Mouse (Mus musculus): ENCODE results near the gene Nup43.

Gene Nup43

DNA sequence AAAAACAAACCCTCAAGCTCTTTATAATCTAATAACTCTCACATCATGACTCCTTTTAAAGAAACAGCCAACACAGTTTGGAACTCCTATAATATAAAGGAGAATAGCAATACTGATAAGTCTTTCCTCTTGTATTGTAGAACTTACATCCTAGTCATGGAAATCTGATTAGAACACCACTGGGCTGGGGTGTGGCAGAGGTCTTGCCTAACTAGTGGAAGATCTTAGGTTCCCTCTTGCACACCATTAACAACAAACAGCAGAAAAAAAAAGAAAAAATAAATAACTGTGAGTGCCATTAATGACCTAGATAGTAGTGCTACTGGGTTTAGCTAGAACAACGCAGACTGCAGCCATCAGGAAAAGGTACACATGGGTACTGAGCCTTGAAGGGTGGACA lies 2.4 kb upstream of the Nup43 start:
- TF ChIP-seq GATA4 (IDR thresholded peaks at IDR 0.05; ENCODE audit: insufficient replicate concordance, low read length), result no peak

GRCm38 (mm10) chr10:7673673-7674072 lies 6.4 kb downstream of the Nup43 start:
- no peak for TF ChIP-seq GATA4 (IDR thresholded peaks at IDR 0.05; ENCODE audit: insufficient replicate concordance, low read length)

GRCm38 (mm10) chr10:7680731-7681301 lies 13.5 kb downstream of the Nup43 start, which contains the start of the genes Pcmt1 and Lats1:
TSS of gene Pcmt1 (minus strand) at chr10:7681136.
TSS of gene Lats1 (plus strand) at chr10:7681214.
- peak; percentile 28; the same call in 1 of the 2 replicates for TF ChIP-seq GATA4 (IDR thresholded peaks at IDR 0.05; ENCODE audit: insufficient replicate concordance, low read length)

- no peak for TF ChIP-seq GATA4 (IDR thresholded peaks at IDR 0.05; ENCODE audit: insufficient replicate concordance, low read length)
These were observed 14.2 kb downstream of the Nup43 start for GRCm38 (mm10) chr10:7681343-7682025.

- TF ChIP-seq GATA4 (IDR thresholded peaks at IDR 0.05; ENCODE audit: insufficient replicate concordance, low read length), result no peak
These were observed 14.9 kb downstream of the Nup43 start for GRCm38 (mm10) chr10:7682249-7682648.

DNA sequence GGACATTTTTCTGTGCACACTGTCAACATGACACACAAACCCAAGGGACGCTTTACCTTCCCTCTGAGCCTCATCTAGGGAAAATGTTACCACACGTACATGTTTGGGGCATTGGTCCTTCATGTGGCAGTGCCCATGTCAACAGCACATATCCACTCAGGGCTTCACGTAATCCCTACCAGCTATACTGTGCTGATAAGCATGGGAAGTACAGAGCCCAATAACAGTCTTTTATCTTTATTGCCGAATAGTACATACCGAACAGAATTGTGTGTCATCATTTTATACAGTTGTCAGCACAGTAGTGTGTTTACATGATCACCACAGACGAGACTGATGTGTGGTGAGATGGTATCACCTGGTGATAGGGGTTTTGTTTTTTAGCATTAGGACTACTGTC lies 19.6 kb downstream of the Nup43 start:
- no peak for TF ChIP-seq GATA4 (IDR thresholded peaks at IDR 0.05; ENCODE audit: insufficient replicate concordance, low read length)

DNA sequence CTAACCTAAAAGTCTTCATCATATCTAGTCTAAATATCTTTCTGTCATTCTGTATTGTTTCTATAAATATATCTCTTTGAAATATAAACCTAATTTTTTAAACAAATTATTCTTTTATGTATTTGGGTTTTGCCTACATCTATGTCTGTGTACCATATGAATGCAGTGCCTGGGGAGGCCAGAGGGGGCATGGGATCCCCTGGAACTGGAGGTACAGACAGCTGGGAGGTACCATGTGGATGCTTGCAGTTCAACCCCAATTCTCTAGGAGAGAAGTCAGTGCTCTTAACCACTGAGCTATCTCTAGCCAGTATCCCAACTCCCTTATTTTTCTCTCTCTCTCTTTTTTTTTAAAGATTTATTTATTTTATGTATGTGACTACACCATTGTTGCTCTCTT lies 28.0 kb downstream of the Nup43 start:
- TF ChIP-seq GATA4 (IDR thresholded peaks at IDR 0.05; ENCODE audit: insufficient replicate concordance, low read length), result no peak

DNA sequence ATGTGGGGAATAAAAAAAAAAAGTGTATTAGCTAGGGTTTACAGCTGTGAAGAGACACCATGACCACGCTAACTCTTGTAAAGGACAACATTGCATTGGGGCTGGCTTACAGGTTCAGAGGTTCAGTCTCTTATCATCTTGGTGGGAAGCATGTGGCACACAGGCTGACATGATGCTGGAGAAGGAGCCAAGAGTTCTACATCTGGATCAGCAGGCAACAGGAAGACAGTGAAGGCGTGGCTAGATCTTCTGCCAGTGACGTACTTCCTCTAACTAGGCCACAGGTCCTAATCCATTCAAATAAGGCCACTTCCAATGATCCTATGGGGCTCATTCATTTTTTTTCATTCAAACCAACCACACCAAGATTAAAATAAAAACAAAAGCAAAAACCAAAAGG lies 32.8 kb downstream of the Nup43 start:
- TF ChIP-seq GATA4 (IDR thresholded peaks at IDR 0.05; ENCODE audit: insufficient replicate concordance, low read length), result no peak

GRCm38 (mm10) chr10:7702586-7702985 lies 35.3 kb downstream of the Nup43 start:
- no peak for TF ChIP-seq GATA4 (IDR thresholded peaks at IDR 0.05; ENCODE audit: insufficient replicate concordance, low read length)

DNA sequence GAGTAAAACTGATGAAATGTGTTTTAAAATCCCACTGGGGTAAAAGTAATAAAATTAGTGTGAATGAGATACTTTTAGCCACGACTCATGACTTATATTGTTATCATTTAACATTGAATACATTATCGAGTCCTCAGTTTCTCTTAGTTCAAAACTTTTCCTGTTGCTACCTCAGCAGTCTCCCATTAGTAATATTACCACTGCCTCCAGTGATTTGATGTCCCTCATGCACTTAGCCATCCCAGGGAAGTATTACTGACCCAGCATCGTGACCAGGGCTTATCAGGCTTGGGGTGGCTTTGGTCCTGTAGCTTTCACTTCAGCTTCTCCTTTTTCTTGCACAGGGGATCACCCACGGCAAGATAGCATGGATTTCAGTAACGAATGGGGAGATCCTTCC lies 42.8 kb downstream of the Nup43 start:
- no peak for TF ChIP-seq GATA4 (IDR thresholded peaks at IDR 0.05; ENCODE audit: insufficient replicate concordance, low read length)

DNA sequence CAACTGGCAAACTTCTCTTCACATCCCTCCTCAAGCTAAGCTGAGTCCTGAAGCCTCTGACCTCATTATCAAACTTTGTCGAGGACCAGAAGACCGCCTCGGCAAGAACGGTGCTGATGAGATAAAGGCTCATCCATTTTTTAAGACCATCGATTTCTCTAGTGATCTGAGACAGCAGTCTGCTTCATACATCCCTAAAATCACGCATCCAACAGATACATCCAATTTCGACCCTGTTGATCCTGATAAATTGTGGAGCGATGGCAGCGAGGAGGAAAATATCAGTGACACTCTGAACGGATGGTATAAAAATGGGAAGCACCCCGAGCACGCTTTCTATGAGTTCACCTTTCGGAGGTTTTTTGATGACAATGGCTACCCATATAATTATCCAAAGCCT lies 45.2 kb downstream of the Nup43 start:
- TF ChIP-seq GATA4 (IDR thresholded peaks at IDR 0.05; ENCODE audit: insufficient replicate concordance, low read length), result no peak

GRCm38 (mm10) chr10:7715056-7715455 lies 47.8 kb downstream of the Nup43 start:
- no peak for TF ChIP-seq GATA4 (IDR thresholded peaks at IDR 0.05; ENCODE audit: insufficient replicate concordance, low read length)

- TF ChIP-seq GATA4 (IDR thresholded peaks at IDR 0.05; ENCODE audit: insufficient replicate concordance, low read length), result peak; percentile 65; the same call in 1 of the 2 replicates
These were observed 58.6 kb downstream of the Nup43 start, which contains the start of gene Katna1 for GRCm38 (mm10) chr10:7725751-7726500. TSS of gene Katna1 (plus strand) at chr10:7726000.

GRCm38 (mm10) chr10:7726501-7726812 lies 59.2 kb downstream of the Nup43 start:
- TF ChIP-seq GATA4 (IDR thresholded peaks at IDR 0.05; ENCODE audit: insufficient replicate concordance, low read length), result no peak

- TF ChIP-seq GATA4 (IDR thresholded peaks at IDR 0.05; ENCODE audit: insufficient replicate concordance, low read length), result no peak
These were observed 59.7 kb downstream of the Nup43 start for GRCm38 (mm10) chr10:7727011-7727410.
